Comparison of ENCODE assay signal across 8 mouse cellular contexts in genomic region chr2:161177355-161178021, GRCm38 (mm10).
DNase-seq lines count a peak whose midpoint lies in the region; ATAC-seq and TF ChIP-seq lines count a peak whose summit lies in the region.

No protein-coding gene starts in this region.

- peak overlapping the region; percentile 36 for H3K4me2 ChIP-seq in hindbrain, embryonic 11.5 days (replicated peaks; ENCODE audit: low read depth, low read length)
- peak overlapping the region; percentile 55 for H3K4me2 ChIP-seq in lung, embryonic 14.5 days

- no peaks in the 10 kb centered on the region for H3K4me1 ChIP-seq in hindbrain, embryonic 11.5 days (replicated peaks; ENCODE audit: control insufficient read depth, insufficient read depth, low read length)
- 0 out of 2 replicates have a peak, but pooled peaks cover 3% of the 10 kb centered on the region for H3K4me1 ChIP-seq in lung, embryonic 14.5 days (ENCODE audit: insufficient read depth)

- H3K27ac ChIP-seq in hindbrain, embryonic 11.5 days (ENCODE audit: low read depth, low read length) = 0 out of 2 replicates have a peak overlapping the region, but pooled peaks have one; percentile 21
- peak overlapping the region; percentile 78 for H3K27ac ChIP-seq in lung, embryonic 14.5 days (ENCODE audit: low read depth)

- peak overlapping the region; percentile 39 for H3K4me3 ChIP-seq in hindbrain, embryonic 11.5 days (ENCODE audit: low read depth, low read length)
- H3K4me3 ChIP-seq in lung, embryonic 14.5 days (ENCODE audit: low read depth, low read length) = peak overlapping the region; percentile 36

- DNase-seq in Muller cell, postnatal 12 days (ENCODE audit: inconsistent ontology term) = peak; percentile 70
- peak; percentile 75 for DNase-seq in cerebellum, adult 9-11 months
- peak; percentile 69 to 80 for DNase-seq in frontal cortex, postnatal 14 days (ENCODE audit: low spot score in 2 of 2)
- DNase-seq in hindbrain, embryonic 11.5 days (ENCODE audit: low spot score) = peak; percentile 79
- peak; percentile 61 for DNase-seq in layer of hippocampus, adult 9-10 months (ENCODE audit: low spot score)
- peak; percentile 87 for DNase-seq in lung, embryonic 14.5 days
- DNase-seq in ovary, postnatal 10 days (ENCODE audit: low spot score) = peak; percentile 20
- DNase-seq in thymus, postnatal 36 days = peak; percentile 23 to 34

- no peaks in the 10 kb centered on the region for H3K36me3 ChIP-seq in hindbrain, embryonic 11.5 days (ENCODE audit: control insufficient read depth, insufficient read depth, low read length)
- H3K36me3 ChIP-seq in lung, embryonic 14.5 days (ENCODE audit: insufficient read depth) = no peaks in the 10 kb centered on the region

- no peaks in the 10 kb centered on the region for H3K27me3 ChIP-seq in hindbrain, embryonic 11.5 days (ENCODE audit: control insufficient read depth, insufficient read depth, low read length)
- H3K27me3 ChIP-seq in lung, embryonic 14.5 days (ENCODE audit: insufficient read depth, low read length) = no peaks in the 10 kb centered on the region

- peak; percentile 75 for TF ChIP-seq CTCF in lung, embryonic 14.5 days (IDR thresholded peaks at IDR 0.05; ENCODE audit: low read depth)

- 7% methylated on average over 20 of the region's 20 CpGs for WGBS in hindbrain, embryonic 11.5 days
- 2% methylated on average over 20 of the region's 20 CpGs for WGBS in lung, embryonic 14.5 days

- peak overlapping the region; percentile 2; the same call in 1 of the 2 replicates for H3K9ac ChIP-seq in hindbrain, embryonic 11.5 days (ENCODE audit: low read depth, low read length)
- H3K9ac ChIP-seq in lung, embryonic 14.5 days = peak overlapping the region; percentile 22

- no peaks in the 10 kb centered on the region for H3K9me3 ChIP-seq in hindbrain, embryonic 11.5 days (ENCODE audit: control insufficient read depth, low read length)
- H3K9me3 ChIP-seq in lung, embryonic 14.5 days (ENCODE audit: low read depth, low read length) = no peaks in the 10 kb centered on the region

- ATAC-seq in hindbrain, embryonic 11.5 days (ENCODE audit: low FRiP score) = peak; percentile 87
- ATAC-seq in lung, embryonic 14.5 days (ENCODE audit: insufficient read depth) = peak; percentile 91

Comparison
In these comparisons a context has a peak if more than half of its experiments do, and no peak if none do; other contexts are left out.
1. Peak in every context shown above with its lines: DNase-seq, ATAC-seq, H3K4me3 ChIP-seq and H3K27ac ChIP-seq.
2. DNase-seq: peak in every context shown above with its lines; median percentile 87 in lung, embryonic 14.5 days; 79 in hindbrain, embryonic 11.5 days; 75 in cerebellum, adult 9-11 months; 74 in frontal cortex, postnatal 14 days; 70 in Muller cell, postnatal 12 days; 61 in layer of hippocampus, adult 9-10 months; 28 in thymus, postnatal 36 days; 20 in ovary, postnatal 10 days.